Mouse (Mus musculus) 3134 (cell line): Measurements from ENCODE around the gene Dennd6a.
A peak's percentile ranks its signal among the peaks of the same experiment; 100 is the strongest.
"Not testable (repeated sequence)": the region's sequence is repeated elsewhere in the genome, so short reads cannot be mapped to it uniquely, and the experiment has no call there.

Experiments
- DNase-seq: peaks from one replicate; pipeline ENCODE4 v3.0.0-alpha.2; 2011; ENCODE audit warnings: low spot score; ENCODE audit not compliant: insufficient read length; ENCODE audit errors: extremely low read depth

Gene Dennd6a

GRCm38 (mm10) chr14:26573556-26573955 lies at the start of gene Dennd6a:
TSS of gene Dennd6a (plus strand) at chr14:26573856.
- not testable (repeated sequence) for DNase-seq

- DNase-seq, result no peak
These were observed 47.7 kb upstream of the Dennd6a start for GRCm38 (mm10) chr14:26525955-26526354.

- no peak for DNase-seq
These were observed 45.4 kb upstream of the Dennd6a start for GRCm38 (mm10) chr14:26528296-26528695.

GRCm38 (mm10) chr14:26530350-26530749 lies 43.3 kb upstream of the Dennd6a start:
- DNase-seq, result no peak

GRCm38 (mm10) chr14:26531410-26532313 lies 42.0 kb upstream of the Dennd6a start:
- no peak for DNase-seq

- no peak for DNase-seq
These were observed 40.9 kb upstream of the Dennd6a start for GRCm38 (mm10) chr14:26532752-26533151.

GRCm38 (mm10) chr14:26533267-26533666 lies 40.4 kb upstream of the Dennd6a start:
- peak; percentile 23 for DNase-seq

- peak; percentile 66 for DNase-seq
These were observed 39.6 kb upstream of the Dennd6a start for GRCm38 (mm10) chr14:26533821-26534756.

- peak; percentile 87 for DNase-seq
These were observed 38.7 kb upstream of the Dennd6a start, which contains the start of gene Slmap for GRCm38 (mm10) chr14:26534757-26535479. TSS of gene Slmap (minus strand) at chr14:26534931.

- DNase-seq, result no peak
These were observed 34.4 kb upstream of the Dennd6a start for GRCm38 (mm10) chr14:26539241-26539640.

- peak; percentile 51 for DNase-seq
These were observed 33.1 kb upstream of the Dennd6a start for GRCm38 (mm10) chr14:26540577-26540976.

GRCm38 (mm10) chr14:26542136-26542535 lies 31.5 kb upstream of the Dennd6a start:
- no peak for DNase-seq

- DNase-seq, result no peak
These were observed 25.9 kb upstream of the Dennd6a start for GRCm38 (mm10) chr14:26547516-26548488.

GRCm38 (mm10) chr14:26550712-26551111 lies 22.9 kb upstream of the Dennd6a start:
- peak; percentile 34 for DNase-seq

- DNase-seq, result no peak
These were observed 21.2 kb upstream of the Dennd6a start for GRCm38 (mm10) chr14:26552441-26552840.

GRCm38 (mm10) chr14:26552853-26553252 lies 20.8 kb upstream of the Dennd6a start:
- no peak for DNase-seq

- no peak for DNase-seq
These were observed 16.1 kb upstream of the Dennd6a start for GRCm38 (mm10) chr14:26557581-26557980.

GRCm38 (mm10) chr14:26558536-26558935 lies 15.1 kb upstream of the Dennd6a start:
- no peak for DNase-seq

- DNase-seq, result no peak
These were observed 11.4 kb upstream of the Dennd6a start for GRCm38 (mm10) chr14:26562247-26562646.
